8 mouse cellular contexts compared by ENCODE assay signal in genomic region chr11:32324609-32325008, GRCm38 (mm10). TPM values are rescaled to one million over a fixed set of nuclear protein-coding genes. Genes with fewer than 3 reads are reported as not detected.
DNase-seq lines count a peak whose midpoint lies in the region; ATAC-seq lines count a peak whose summit lies in the region.

No protein-coding gene starts in this region.

- H3K9ac ChIP-seq in hindbrain, embryonic 13.5 days, result no peak overlapping the region

- H3K4me3 ChIP-seq in hindbrain, embryonic 13.5 days, result no peak overlapping the region

- H3K27me3 ChIP-seq in hindbrain, embryonic 13.5 days, result 0 out of 2 replicates have a peak, but pooled peaks cover 6% of the 10 kb centered on the region

- H3K36me3 ChIP-seq in hindbrain, embryonic 13.5 days, result no peaks in the 10 kb centered on the region

- H3K9me3 ChIP-seq in hindbrain, embryonic 13.5 days, result no peaks in the 10 kb centered on the region

- DNase-seq in NIH3T3 (ENCODE audit: low read depth), result peak; percentile 84
- peak; percentile 95 to 97 for DNase-seq in cerebellum, postnatal 10 days
- DNase-seq in frontal cortex, postnatal 14 days (ENCODE audit: low spot score in 2 of 2), result peak; percentile 69 to 85
- peak; percentile 84 to 97 for DNase-seq in layer of hippocampus, postnatal 25 days (ENCODE audit: extremely low spot score in 1 of 2, low spot score in 1 of 2)
- DNase-seq in lung, postnatal 25 days (ENCODE audit: low spot score), result peak; percentile 84
- peak; percentile 54 for DNase-seq in retina, adult 2 months (ENCODE audit: low read depth, low spot score)
- peak; percentile 78 to 82 for DNase-seq in thymus, postnatal 36 days

- no peak overlapping the region for H3K27ac ChIP-seq in hindbrain, embryonic 13.5 days

- 12% methylated on average over 15 of the region's 15 CpGs for WGBS in hindbrain, embryonic 13.5 days

- peaks cover 3% of the 10 kb centered on the region; the same call in 1 of the 2 replicates for H3K4me1 ChIP-seq in hindbrain, embryonic 13.5 days (replicated peaks)

- ATAC-seq in hindbrain, embryonic 13.5 days (ENCODE audit: low FRiP score), result peak; percentile 82; the same call in 1 of the 2 replicates

- no peak overlapping the region for H3K4me2 ChIP-seq in hindbrain, embryonic 13.5 days

RNA-seq across cellular contexts. Expression of gene Sh3pxd2b, which starts 23.0 kb away (rescaled TPM):
- polyA plus RNA-seq in hindbrain, embryonic 13.5 days (2015; fragmentation: Nextera tagmentation; extraction: Ambion mirVana), result 21.3 and 23.1 TPM in 2 replicates
- total RNA-seq in layer of hippocampus, postnatal 25 days (2021), result 10 to 100 TPM in 1 of 2 experiments, 1 to 10 TPM in 1; 9.8 to 10.9 TPM

RNA-seq across cellular contexts. Expression of gene Hbq1a, which starts 24.7 kb away (rescaled TPM):
- polyA plus RNA-seq in hindbrain, embryonic 13.5 days (2015; fragmentation: Nextera tagmentation; extraction: Ambion mirVana), result 0.91 and 1.3 TPM in 2 replicates
- 1 to 10 TPM in 1 of 2 experiments, not detected in 1; 1.1 TPM for total RNA-seq in layer of hippocampus, postnatal 25 days (2021)

RNA-seq across cellular contexts. Expression of gene Hba-a2, which starts 28.3 kb away (rescaled TPM):
- 5,965 and 6,511 TPM in 2 replicates for polyA plus RNA-seq in hindbrain, embryonic 13.5 days (2015; fragmentation: Nextera tagmentation; extraction: Ambion mirVana)
- total RNA-seq in layer of hippocampus, postnatal 25 days (2021), result 100 to 1,000 TPM; 469 to 517 TPM

RNA-seq across cellular contexts. Expression of gene Hbq1b, which starts 37.8 kb away (rescaled TPM):
- 0.68 and 1.4 TPM in 2 replicates for polyA plus RNA-seq in hindbrain, embryonic 13.5 days (2015; fragmentation: Nextera tagmentation; extraction: Ambion mirVana)
- 1 to 10 TPM; 1.6 to 4.3 TPM for total RNA-seq in layer of hippocampus, postnatal 25 days (2021)

RNA-seq across cellular contexts. Expression of gene Hba-a1, which starts 41.3 kb away (rescaled TPM):
- 2,436 and 2,656 TPM in 2 replicates for polyA plus RNA-seq in hindbrain, embryonic 13.5 days (2015; fragmentation: Nextera tagmentation; extraction: Ambion mirVana)
- total RNA-seq in layer of hippocampus, postnatal 25 days (2021), result 100 to 1,000 TPM; 552 to 580 TPM
